Mouse (Mus musculus) kidney, postnatal 4 days (tissue): ENCODE measurements around the gene Cerkl.

Experiments used
- DNase-seq, 2 experiments: peaks; one replicate each; pipeline ENCODE4 v3.0.0; 2021; ENCODE audit warnings: mixed read lengths in 2 of 2

The Cerkl gene

GRCm38 (mm10) chr2:79371326-79372153 lies 85.0 kb downstream of the Cerkl start:
- DNase-seq: no peak

- peak in 1 of 2 experiments; percentile 22 for DNase-seq
Observed at GRCm38 (mm10) chr2:79370711-79371312, 85.8 kb downstream of the Cerkl start.

GRCm38 (mm10) chr2:79369905-79370304 lies 86.7 kb downstream of the Cerkl start:
- no peak for DNase-seq

GRCm38 (mm10) chr2:79369061-79369524 lies 87.5 kb downstream of the Cerkl start:
- DNase-seq: no peak

- DNase-seq: no peak
Observed at GRCm38 (mm10) chr2:79368661-79369060, 87.9 kb downstream of the Cerkl start.

GRCm38 (mm10) chr2:79367451-79368450 lies 88.8 kb downstream of the Cerkl start:
- peak in 1 of 2 experiments; percentile 17 for DNase-seq

- DNase-seq: no peak
Observed at GRCm38 (mm10) chr2:79363920-79364319, 92.7 kb downstream of the Cerkl start.

- DNase-seq: no peak
Observed at GRCm38 (mm10) chr2:79362029-79362428, 94.6 kb downstream of the Cerkl start.

- DNase-seq: no peak
Observed at GRCm38 (mm10) chr2:79357835-79358234, 98.8 kb downstream of the Cerkl start.

GRCm38 (mm10) chr2:79354773-79355172 lies 101.8 kb downstream of the Cerkl start:
- no peak for DNase-seq

- DNase-seq: no peak
Observed at GRCm38 (mm10) chr2:79352100-79352802, 104.3 kb downstream of the Cerkl start.

GRCm38 (mm10) chr2:79351179-79352099 lies 105.1 kb downstream of the Cerkl start:
- no peak for DNase-seq

- DNase-seq: no peak
Observed at GRCm38 (mm10) chr2:79343115-79343514, 113.5 kb downstream of the Cerkl start.

GRCm38 (mm10) chr2:79339003-79339402 lies 117.6 kb downstream of the Cerkl start:
- DNase-seq: no peak

GRCm38 (mm10) chr2:79336141-79336540 lies 120.4 kb downstream of the Cerkl start:
- DNase-seq: no peak

GRCm38 (mm10) chr2:79334661-79335060 lies 121.9 kb downstream of the Cerkl start:
- no peak for DNase-seq

- no peak for DNase-seq
Observed at GRCm38 (mm10) chr2:79328079-79328478, 128.5 kb downstream of the Cerkl start.

GRCm38 (mm10) chr2:79316182-79316880 lies 140.3 kb downstream of the Cerkl start:
- DNase-seq: peak; percentile 44 to 60

- DNase-seq: no peak
Observed at GRCm38 (mm10) chr2:79315108-79315507, 141.5 kb downstream of the Cerkl start.

GRCm38 (mm10) chr2:79312499-79312898 lies 144.1 kb downstream of the Cerkl start:
- peak; percentile 15 to 36 for DNase-seq
